Mouse (Mus musculus) hematopoietic stem cell, adult 5-6 weeks (primary cell): ENCODE data around the gene Htr7. TPM values are rescaled to one million over a fixed set of nuclear protein-coding genes. Genes with fewer than 3 reads are reported as not detected.
A peak's percentile ranks its signal among the peaks of the same experiment; 100 is the strongest.

Source experiments
- ATAC-seq, 2 experiments: fragments of 125-278 bp in 1 of 2; replicated peaks in 1 of 2; 2 replicates each; pipeline ENCODE4 v1.8.0; 2016 to 2017; ENCODE audit warnings: inconsistent platforms in 2 of 2, mild to moderate bottlenecking in 2 of 2, moderate number of reproducible peaks in 2 of 2, low read depth in 1 of 2, moderate TSS enrichment in 1 of 2; ENCODE audit not compliant: low FRiP score in 2 of 2, poor library complexity in 2 of 2, severe bottlenecking in 2 of 2, insufficient read depth in 1 of 2, low TSS enrichment in 1 of 2
- total RNA-seq: library from RNA; stranded (forward); fragments of 172-1452, 232-1000 nt; gene quantifications from 2 replicates; pipeline ENCODE4 v1.2.3, GENCODE M21; 2017

Htr7 gene
- total RNA-seq, result not detected in 2 replicates

DNA sequence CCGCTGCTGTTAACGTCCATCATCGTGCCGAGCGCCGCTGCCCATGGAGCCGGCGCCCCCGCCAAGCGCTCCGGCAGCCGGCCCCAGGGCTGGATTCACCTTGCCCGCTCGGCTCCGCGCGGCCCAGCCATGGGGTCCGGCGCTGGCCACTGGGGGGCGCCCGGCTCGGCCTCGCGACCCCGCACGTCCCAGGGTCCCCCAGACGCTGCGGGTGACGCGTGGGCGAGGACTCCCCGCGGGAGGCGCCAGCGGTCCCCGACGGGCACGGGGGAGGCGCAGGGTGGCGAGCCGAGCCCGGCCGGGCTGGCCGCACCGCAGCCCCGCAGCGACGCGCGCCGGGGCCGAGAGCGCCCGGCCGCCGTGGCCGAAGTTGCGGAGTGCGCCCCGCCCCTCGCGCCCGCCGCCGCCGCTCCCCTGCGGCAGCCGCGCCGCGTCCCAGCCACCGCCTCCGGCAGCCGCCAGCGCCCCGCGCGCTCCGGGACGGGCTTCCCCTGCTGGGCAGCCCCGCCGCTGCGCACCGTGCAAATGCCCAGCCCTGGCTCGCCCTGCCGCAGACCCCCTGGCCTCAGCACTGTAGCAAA lies at the start of gene Htr7:
Gene Htr7 (minus strand): TSS at position 277 of the 581 bp plus-strand sequence.
- no peak; a peak in 1 of 4 replicates for ATAC-seq

DNA sequence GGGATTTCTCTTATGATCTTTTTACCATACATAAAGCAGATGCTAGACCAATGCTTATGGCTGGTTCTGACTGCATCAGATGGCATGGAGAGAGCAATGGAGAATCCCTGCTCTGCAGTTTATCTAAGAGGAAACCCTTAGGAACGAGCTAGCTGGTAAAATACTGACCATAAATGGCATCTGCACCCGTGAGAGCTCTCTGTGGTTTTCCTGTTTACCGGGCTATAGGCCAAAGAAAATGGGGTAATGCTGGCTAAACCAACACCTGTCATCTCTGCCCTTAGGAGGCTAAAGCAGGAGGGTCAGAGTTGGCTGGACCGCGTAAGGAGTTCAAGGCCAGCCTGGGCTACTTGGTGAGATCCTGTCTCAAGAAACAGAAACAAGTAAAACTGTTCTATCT lies 46.6 kb upstream of the Htr7 start:
- ATAC-seq, result peak; percentile 53 to 78

DNA sequence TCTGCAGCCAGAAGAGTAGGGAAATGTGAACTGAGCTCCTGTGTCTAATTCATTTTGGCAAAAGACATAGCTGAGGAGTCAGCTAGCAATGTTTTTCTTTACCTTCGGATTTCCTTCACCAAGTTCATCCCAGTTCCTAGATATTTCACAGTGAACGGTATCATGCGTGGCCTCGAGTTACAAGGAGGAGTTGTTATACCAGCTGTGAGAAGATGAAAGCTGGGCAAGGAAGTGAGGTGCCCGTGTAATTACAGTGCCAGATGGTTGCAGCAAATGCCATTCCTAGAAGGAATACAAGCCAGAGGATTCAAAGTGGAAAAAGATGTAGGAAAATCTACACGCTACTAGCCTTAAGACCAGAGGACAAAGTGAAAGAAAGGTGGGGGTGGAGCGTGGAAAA lies 41.6 kb upstream of the Htr7 start:
- ATAC-seq, result no peak

GRCm38 (mm10) chr19:36098265-36098664 lies 41.0 kb upstream of the Htr7 start:
- ATAC-seq, result no peak

- ATAC-seq, result no peak
Measured at GRCm38 (mm10) chr19:36097194-36097593, 39.9 kb upstream of the Htr7 start.

DNA sequence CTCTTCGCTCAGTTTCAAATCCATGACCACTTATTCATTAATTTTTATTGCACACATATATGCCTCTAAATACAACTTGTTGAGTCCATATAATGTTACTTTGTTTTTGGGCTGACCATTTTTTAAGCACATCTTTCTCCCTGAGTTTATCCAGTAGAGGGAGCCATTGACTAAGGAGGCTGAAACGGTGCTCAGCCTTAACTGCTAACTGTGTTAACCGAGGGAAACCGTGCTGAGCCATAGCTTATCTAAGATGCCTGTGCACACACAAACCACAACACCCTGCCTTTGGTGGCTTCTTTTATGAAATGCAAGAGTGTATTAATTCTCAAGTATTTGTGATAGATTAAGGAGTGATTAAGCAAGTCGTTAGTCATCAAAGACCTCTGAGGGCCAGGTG lies 33.5 kb upstream of the Htr7 start:
- peak; percentile 69 to 81 for ATAC-seq

DNA sequence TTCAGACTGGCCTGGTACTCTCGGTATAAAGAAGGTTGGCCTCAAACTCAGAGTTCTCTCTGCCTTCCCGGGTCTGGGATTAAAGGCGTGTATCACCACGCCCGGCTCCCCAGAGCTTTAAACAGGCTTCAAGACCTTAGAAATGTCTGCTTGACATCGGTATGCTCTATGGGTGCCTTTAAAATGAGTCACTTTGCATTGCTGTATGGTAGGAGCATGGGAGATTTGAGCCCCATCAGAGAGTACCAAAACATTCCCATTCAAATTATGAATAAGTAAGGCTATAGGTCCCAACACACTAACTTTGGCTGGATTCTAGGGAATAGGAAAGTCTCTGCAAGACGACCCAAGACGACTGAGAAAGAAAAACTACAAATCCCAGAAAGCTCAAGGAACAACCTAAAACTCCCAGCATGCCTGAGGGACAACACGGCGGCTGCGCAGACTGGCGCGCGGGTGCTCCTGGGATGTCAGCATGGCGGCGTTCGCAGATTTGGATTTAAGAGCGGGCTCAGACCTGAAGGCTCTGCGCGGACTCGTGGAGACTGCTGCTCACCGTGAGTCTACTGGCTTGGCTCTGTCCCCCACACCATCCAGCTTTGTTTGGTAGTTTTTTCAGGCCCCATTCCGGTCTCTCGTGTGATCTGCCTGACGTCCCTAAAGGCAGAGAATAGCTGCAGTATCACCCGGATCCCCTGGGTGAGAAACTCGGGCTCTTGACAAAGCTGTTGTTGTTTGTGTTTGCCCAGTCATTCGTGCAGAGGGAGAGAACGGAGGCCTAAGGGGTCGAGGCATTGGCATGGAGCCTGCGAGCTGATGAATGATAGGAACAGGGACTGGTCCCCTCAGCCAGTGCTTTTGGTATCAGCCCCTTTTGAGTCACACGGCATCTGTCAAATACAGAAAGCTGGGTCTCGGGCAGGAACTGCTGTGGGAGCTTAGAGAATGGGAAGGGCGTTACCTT lies 26.2 kb upstream of the Htr7 start, which contains the start of gene Rpp30:
Gene Rpp30 (plus strand): TSS at position 455 of the 964 bp plus-strand sequence.
- peak; percentile 91 to 96 for ATAC-seq

DNA sequence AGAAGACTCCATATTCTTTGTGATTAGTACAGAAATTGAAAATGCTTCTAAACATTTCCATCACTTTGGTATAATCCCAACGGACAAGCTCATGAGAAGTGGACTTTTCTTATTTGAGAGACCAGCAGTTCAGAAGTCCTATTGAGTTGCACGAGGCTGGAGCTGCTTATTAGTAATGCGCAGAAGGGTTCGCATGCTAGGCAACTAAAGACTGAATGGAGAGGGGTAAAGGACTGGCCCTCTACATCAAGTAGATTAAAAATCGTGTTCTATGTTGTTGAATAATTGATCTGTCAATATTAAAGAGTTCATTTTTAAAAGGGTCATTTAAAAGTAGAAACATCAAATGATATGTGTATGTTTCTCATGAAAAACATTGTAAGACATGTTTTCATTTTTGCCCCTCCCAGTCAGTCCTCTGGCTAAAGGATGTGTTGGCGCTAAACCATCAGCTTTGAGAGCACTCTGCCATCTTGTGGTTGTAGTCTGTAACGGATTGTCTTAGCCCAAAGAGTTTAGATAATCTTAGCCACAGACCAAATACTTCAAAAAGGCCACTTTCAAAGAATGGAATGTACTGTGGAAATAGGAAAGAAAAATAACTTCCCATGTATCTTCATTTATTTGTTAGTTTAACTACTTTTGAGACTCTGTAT lies 25.4 kb upstream of the Htr7 start:
- ATAC-seq, result peak; percentile 81 to 82

DNA sequence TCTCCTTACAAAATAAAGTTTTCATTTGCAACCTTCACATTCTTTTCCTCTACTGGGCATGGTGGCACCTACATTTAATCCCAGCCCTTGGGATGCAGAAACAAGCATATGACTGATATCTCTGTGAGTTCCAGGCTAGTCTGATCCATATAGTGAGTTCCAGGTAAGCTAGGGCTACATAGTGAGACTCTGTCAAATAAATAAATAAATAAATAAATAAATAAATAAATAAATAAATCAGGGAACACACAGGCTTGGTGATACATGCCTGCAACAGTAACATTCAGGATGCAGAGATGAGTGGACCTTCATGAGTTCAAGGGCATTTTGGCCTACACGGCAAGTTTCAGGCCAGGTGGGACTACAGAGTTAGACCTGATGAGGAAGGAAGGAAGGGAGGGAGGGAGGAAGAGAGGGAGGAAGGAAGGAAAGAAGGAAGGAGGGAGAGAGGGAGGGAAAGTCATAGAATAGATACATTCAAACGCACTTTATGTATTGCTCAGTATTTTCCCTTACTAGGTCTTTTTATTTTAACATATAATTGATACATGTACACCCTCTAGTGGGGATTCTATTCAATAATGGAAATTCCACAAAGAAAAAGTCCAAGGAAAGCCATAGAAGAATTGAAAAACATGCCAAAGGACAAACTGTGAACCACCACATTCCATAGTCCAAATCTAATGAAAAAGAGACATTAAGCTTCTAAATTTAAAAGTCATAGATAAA lies 5.7 kb upstream of the Htr7 start:
- no peak for ATAC-seq

DNA sequence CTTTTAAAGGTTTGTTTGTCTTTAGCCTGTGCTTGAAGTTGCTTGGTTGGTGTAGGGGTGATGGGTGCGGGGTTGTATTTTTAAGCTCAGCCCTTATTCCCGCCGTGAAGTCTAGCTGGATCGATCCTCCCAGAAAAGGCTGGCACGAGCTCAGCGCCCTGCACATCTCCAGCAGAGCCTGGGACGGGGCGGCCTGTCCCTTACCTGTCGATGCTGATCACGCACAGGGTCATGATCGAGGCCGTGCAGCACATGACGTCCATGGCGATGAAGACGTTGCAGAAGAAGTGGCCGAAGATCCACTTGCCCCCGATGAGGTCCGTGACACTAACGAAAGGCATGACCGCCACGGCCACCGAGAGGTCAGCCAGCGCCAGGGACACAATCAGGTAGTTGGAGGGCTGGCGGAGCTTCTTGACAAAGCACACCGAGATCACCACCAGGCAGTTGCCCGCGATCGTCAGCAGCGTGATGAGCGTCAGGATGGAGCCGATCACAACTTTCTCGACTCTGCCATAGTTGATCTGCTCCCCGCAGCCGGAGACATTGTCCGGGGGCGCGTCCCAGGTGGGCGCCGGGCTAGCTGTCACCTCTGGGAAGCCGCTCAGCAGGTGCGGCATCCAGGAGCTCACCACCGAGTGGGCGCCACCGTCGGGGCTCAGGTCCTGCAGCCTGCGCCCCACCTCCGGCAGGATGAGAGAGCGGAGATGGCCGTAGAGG lies 645 bp downstream of the Htr7 start:
- ATAC-seq, result peak in 1 of 2 experiments; percentile 14; a peak in 1 of 4 replicates

DNA sequence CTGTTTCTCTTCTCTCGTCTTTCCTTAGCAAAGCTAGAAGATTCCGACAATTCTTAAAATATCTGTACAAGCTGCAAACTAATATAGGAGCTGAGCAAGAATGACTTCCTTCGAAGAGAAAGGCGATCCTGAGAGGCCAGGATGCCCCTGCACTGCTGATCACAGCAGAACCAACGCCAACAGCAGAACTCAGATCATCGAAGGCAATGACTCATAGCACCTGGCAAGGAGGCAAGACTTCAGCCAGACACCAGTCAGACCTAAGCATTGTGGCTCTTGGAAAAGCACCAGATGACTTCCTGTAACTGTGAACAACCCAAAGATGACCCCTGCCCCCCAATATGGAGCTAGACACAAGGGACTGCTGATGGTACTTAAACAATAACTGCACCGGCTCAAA lies 11.3 kb downstream of the Htr7 start:
- ATAC-seq, result no peak

- ATAC-seq, result 0 out of 4 replicates have a peak, but pooled peaks of 1 of the 2 experiments have one; percentile 32
Measured at GRCm38 (mm10) chr19:36014836-36015235, 42.5 kb downstream of the Htr7 start.

- peak; percentile 98 to 99 for ATAC-seq
Measured at GRCm38 (mm10) chr19:36006277-36006676, 51.0 kb downstream of the Htr7 start.

GRCm38 (mm10) chr19:36004961-36005360 lies 52.3 kb downstream of the Htr7 start:
- ATAC-seq, result no peak

DNA sequence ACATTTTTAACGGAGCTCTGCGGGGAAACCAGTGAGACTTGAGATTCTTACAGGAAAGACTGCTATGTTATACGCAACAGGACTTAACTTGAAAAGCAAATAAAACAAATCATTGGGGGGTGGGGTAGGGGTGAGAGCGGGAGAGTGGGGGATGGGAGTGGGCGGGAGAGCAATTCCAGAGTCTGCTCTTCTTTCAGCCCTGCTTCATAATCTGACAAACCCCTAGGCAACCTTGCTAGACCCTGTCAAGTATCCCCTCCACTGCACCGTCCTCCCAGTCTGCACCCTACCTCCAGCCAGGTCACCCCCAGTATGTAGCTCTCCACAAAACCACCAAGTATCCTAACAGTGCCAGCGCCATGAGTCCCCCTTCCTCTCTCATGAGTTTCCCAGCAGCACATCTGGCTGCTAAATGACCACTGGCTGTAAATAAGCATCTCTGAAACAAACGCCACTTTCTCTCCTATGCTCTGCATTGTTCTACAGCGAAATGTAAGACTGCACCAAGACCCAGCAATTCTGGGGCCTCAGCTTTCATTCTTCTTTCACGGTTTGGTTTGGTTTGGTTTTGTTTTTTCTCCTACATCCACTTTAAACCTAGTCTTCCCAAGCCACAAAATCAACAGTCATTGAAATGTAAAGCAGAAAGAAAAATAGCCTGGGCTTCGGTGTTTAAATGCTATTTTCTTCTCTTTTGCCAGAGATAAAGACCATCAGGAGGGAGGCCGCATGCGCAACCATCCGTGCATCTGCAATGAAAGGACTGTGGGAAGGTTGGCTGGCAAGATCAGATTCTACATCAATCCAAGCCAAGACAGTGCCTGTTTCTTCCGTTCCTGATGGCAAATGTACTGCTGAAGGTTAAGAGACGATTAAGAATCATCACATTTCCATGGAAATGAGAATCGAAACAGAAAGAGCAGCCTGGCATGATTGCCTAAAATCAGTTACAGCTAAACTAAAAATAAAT lies 54.5 kb downstream of the Htr7 start:
- no peak for ATAC-seq

- ATAC-seq, result no peak
Measured at GRCm38 (mm10) chr19:36001512-36001911, 55.8 kb downstream of the Htr7 start.
